Mouse (Mus musculus): ENCODE results near the gene Zfp27.

DNA sequence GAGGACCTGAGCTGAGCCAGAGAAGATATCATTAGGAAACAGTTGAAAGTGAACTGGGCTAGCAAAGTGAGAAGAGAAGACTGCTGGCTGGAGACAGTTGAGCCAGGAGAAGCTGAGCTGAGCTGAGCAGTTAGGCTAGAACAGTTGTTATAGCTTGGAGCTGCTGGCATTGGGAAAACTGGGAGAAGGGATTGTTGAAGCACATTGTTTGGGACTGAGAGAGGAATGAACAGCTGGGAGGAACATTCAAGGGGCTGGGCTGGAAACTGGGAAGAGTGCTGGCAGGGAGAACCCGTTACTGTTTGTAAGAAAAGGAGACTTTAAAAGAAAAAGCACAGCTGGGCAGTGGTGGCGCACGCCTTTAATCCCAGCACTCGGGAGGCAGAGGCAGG lies 11.7 kb upstream of the Zfp27 start:
- TF ChIP-seq CTCF (IDR thresholded peaks at IDR 0.05; ENCODE audit: low read depth) (no peak), EP300 (IDR thresholded peaks at IDR 0.05; ENCODE audit: low read depth) (no peak)

Data from heart, postnatal 0 days (tissue).